Mouse (Mus musculus): ENCODE measurements around the gene Vstm2l.

GRCm38 (mm10) chr2:157918529-157918928 is 4.1 kb downstream of the Vstm2l start:
- no peak for TF ChIP-seq CTCF (IDR thresholded peaks at IDR 0.05; ENCODE audit: low read depth)
- TF ChIP-seq EP300 (IDR thresholded peaks at IDR 0.05; ENCODE audit: low read depth): no peak

Measured in liver, embryonic 14.5 days (tissue).